Mouse (Mus musculus) midbrain, embryonic 14.5 days (tissue): Measurements from ENCODE around the gene Usp13. TPM values are rescaled to one million over a fixed set of nuclear protein-coding genes. Genes with fewer than 3 reads are reported as not detected.

Source experiments
- ATAC-seq: fragments of 200-750 bp; cut with Nextera tagmentation; 2 replicates; pipeline ENCODE4 v1.8.0; 2017; ENCODE audit warnings: moderate number of reproducible peaks, moderate library complexity; ENCODE audit not compliant: low FRiP score, low TSS enrichment
- DNase-seq: peaks from one replicate; pipeline ENCODE4 v3.0.0-alpha.2; 2015
- H3K27ac ChIP-seq: fragments of 300-500 bp; sonication (generic); replicated peaks from 2 replicates; pipeline ENCODE4 v1.5.1; 2014; ENCODE audit warnings: mild to moderate bottlenecking, low read depth, low read length, moderate library complexity
- H3K27me3 ChIP-seq: fragments of 300-500 bp; sonication (generic); 2 replicates; pipeline ENCODE4 v1.6.1; 2014; ENCODE audit warnings: low read length, control low read depth, mixed read lengths; ENCODE audit not compliant: control insufficient read depth, insufficient read depth
- H3K36me3 ChIP-seq: fragments of 300-500 bp; sonication (generic); 2 replicates; pipeline ENCODE4 v1.6.1; 2014; ENCODE audit warnings: low read length, control low read depth; ENCODE audit not compliant: control insufficient read depth, insufficient read depth
- H3K4me1 ChIP-seq: fragments of 300-500 bp; sonication (generic); 2 replicates; pipeline ENCODE4 v1.6.1; 2014; ENCODE audit warnings: mild to moderate bottlenecking, antibody characterized with exemption, low read length, control low read depth; ENCODE audit not compliant: control insufficient read depth, insufficient read depth
- H3K4me2 ChIP-seq: fragments of 300-500 bp; sonication (generic); 2 replicates; pipeline ENCODE4 v1.6.1; 2014; ENCODE audit warnings: mild to moderate bottlenecking, low read length, moderate library complexity
- H3K4me3 ChIP-seq: fragments of 300-500 bp; sonication (generic); replicated peaks from 2 replicates; pipeline ENCODE4 v1.5.1; 2014; ENCODE audit warnings: low read depth, low read length
- H3K9ac ChIP-seq: fragments of 300-500 bp; sonication (generic); replicated peaks from 2 replicates; pipeline ENCODE4 v1.6.1; 2014; ENCODE audit warnings: mild to moderate bottlenecking, low read length, moderate library complexity
- H3K9me3 ChIP-seq: fragments of 300-500 bp; sonication (generic); 2 replicates; pipeline ENCODE4 v1.6.1; 2016; ENCODE audit warnings: low read length, control low read depth, mixed read lengths; ENCODE audit not compliant: control insufficient read depth
- WGBS: fragments of 180-500 bp; shearing (Covaris S2); extraction: QIAGEN DNeasy Blood & Tissue Kit; methylation state at CpG from one replicate; pipeline ENCODE4 v1.1.7; 2014; 5-methylcytosine and 5-hydroxymethylcytosine counted together
- polyA plus RNA-seq: library from polyadenylated mRNA; unstranded; fragments of >200 nt; fragmentation: Nextera tagmentation; extraction: Ambion mirVana; gene quantifications from 2 replicates; pipeline ENCODE4 v1.2.1, GENCODE M21; 2014

Usp13 gene
- polyA plus RNA-seq, 1 experiment from 2014 or later, result 12.3 TPM

- ATAC-seq (no peak), DNase-seq (peak; percentile 65)
- 1% methylated on average over 2 of the region's 2 CpGs for WGBS
- no peak overlapping the region for H3K27ac ChIP-seq
- no peak overlapping the region for H3K9ac ChIP-seq
- H3K4me3 ChIP-seq, result no peak overlapping the region
- H3K27me3 ChIP-seq, result no peaks in the 10 kb centered on the region
- H3K36me3 ChIP-seq, result no peaks in the 10 kb centered on the region
- H3K9me3 ChIP-seq, result no peaks in the 10 kb centered on the region
- no peaks in the 10 kb centered on the region for H3K4me1 ChIP-seq
- H3K4me2 ChIP-seq, result no peak overlapping the region
Observed at GRCm38 (mm10) chr3:32965528-32965927, 148.2 kb downstream of the Usp13 start.

DNA sequence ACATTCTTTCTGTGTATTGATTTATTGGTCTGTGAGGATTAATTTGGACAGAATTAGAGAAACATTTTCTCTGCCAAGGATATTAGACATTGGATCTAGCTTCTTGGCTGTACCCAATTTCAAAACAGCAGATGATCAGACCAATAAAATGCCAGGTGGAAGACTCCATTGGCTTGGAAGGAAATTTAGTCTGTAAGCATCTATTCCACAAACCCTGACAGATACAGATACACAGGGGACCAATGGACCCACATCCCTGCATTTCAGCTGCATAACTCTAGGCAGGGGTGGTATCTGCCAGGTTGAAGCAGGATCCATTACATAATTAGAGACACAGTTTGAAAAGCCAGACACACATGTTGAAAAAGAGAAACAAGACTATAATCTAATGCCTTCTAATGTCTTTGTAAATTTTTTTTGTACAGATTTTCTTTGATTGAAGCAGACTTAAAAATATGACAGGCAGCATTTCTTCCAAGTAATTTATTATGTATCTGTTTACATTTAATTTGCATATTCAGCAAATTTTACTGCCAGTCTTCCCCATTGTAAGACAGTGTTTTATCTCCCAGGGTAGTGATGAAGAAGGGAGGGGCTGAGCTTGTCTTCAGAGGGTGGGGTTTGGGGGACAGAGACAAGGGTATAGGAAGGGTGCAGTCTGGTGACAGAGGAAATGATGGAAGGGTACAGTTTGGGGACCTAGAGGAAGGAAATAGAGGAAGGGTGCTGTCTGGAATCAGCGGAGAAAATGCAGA, 151.5 kb downstream of the Usp13 start:
- H3K9ac ChIP-seq, result no peak overlapping the region
- WGBS, result 96% methylated on average over 1 of the region's 1 CpGs
- no peak overlapping the region for H3K4me2 ChIP-seq
- ATAC-seq, result no peak
- no peak for DNase-seq
- no peak overlapping the region for H3K4me3 ChIP-seq
- H3K9me3 ChIP-seq, result no peaks in the 10 kb centered on the region
- H3K4me1 ChIP-seq, result no peaks in the 10 kb centered on the region
- H3K27ac ChIP-seq, result no peak overlapping the region
- no peaks in the 10 kb centered on the region for H3K27me3 ChIP-seq
- H3K36me3 ChIP-seq, result no peaks in the 10 kb centered on the region

DNA sequence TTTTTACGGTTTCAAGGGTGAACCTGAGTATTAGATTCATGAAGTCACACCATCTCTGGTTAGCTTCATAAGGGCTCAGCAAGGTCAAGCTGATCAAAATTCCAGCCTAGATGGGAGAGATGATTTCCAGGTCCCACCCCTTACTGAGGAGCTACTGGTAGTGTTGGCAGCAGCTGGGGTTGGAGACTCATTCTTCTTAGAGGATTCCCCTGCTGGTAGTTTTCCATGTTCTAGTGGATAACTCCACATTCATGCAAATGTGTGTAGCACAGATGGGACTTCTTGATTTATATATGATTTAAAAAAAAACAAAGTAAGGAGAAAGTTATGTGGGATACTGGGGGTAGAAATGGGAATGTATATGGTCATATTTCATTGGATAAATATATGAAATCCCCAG, 152.9 kb downstream of the Usp13 start:
- 100% methylated on average over 1 of the region's 1 CpGs for WGBS
- H3K4me2 ChIP-seq, result no peak overlapping the region

DNA sequence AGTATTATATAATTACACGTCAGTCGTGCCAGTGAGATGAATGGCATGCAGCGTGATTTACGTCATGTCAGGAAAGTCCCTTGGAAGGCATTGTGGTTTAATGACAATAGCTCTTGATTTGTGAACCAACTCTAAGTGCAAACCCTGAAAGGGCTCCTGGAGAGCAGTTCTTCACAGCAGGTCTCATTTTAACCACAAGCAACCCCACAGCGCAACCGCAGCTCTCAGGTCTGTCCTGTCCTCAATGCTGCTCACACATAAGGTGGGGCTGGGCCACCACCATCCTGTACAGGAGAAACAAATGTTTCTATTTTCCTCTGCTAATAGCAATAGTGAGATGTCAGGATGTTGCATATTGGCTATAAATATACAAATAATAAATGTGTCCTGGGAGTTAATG, 161.9 kb downstream of the Usp13 start:
- H3K9me3 ChIP-seq, result no peaks in the 10 kb centered on the region
- ATAC-seq (no peak), DNase-seq (no peak)
- H3K4me3 ChIP-seq, result no peak overlapping the region
- H3K36me3 ChIP-seq, result no peaks in the 10 kb centered on the region
- no peak overlapping the region for H3K27ac ChIP-seq
- H3K9ac ChIP-seq, result no peak overlapping the region
- no peaks in the 10 kb centered on the region for H3K4me1 ChIP-seq
- 33% methylated on average over 6 of the region's 6 CpGs for WGBS
- H3K4me2 ChIP-seq, result no peak overlapping the region
- H3K27me3 ChIP-seq, result no peaks in the 10 kb centered on the region

More for the DNA sequence above, 152.9 kb downstream of the Usp13 start:
- H3K9ac ChIP-seq, result no peak overlapping the region
- no peak overlapping the region for H3K27ac ChIP-seq
- no peaks in the 10 kb centered on the region for H3K9me3 ChIP-seq
- no peaks in the 10 kb centered on the region for H3K4me1 ChIP-seq
- ATAC-seq, result no peak
- H3K4me3 ChIP-seq, result no peak overlapping the region
- DNase-seq, result no peak
- no peaks in the 10 kb centered on the region for H3K27me3 ChIP-seq
- no peaks in the 10 kb centered on the region for H3K36me3 ChIP-seq

DNA sequence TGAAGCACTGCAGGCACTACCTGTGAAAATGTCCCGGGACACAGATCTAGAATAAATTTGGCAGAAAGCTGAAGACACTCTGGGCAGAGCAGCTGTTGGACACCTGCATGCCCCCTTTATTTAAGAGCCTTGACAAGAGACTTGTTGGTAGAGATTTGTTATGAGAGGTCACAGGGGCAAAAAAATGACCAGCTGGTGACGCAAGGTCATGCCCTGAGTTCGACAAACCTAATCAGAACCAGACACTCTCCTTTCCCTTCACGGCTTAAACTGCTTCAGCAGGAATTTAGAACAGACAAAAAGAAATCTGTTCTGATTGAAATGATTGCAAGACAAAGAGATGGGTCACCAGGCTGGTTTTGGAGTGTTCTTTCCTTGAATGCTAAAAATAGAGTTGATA, 162.6 kb downstream of the Usp13 start:
- no peak overlapping the region for H3K9ac ChIP-seq
- no peaks in the 10 kb centered on the region for H3K9me3 ChIP-seq
- H3K27ac ChIP-seq, result no peak overlapping the region
- no peak overlapping the region for H3K4me3 ChIP-seq
- H3K27me3 ChIP-seq, result no peaks in the 10 kb centered on the region
- H3K36me3 ChIP-seq, result no peaks in the 10 kb centered on the region
- DNase-seq, result no peak
- ATAC-seq, result no peak
- 72% methylated on average over 4 of the region's 4 CpGs for WGBS
- no peak overlapping the region for H3K4me2 ChIP-seq
- H3K4me1 ChIP-seq, result no peaks in the 10 kb centered on the region

DNA sequence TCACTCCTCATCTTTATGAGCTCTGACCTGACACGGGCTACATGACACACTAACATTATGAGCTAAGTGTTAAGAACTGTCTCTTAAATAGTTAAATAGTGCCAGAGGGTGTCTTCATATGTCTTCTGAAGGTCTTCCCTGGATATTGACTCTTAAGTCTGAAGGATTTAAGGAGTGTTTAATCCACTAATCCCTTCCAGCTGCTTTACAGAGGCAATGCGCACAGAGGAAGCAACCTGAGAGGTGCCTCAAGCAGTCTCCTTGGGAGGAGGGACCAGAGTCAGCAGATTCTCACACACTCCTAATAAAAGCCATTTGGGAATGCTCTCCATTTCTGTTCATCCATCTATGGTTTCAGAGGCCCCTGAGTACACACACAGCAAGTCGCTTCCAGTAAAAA, 167.8 kb downstream of the Usp13 start:
- Histone ChIP-seq H3K4me1 (no peaks in the 10 kb centered on the region), H3K4me3 (no peak overlapping the region), H3K27me3 (no peaks in the 10 kb centered on the region), H3K4me2 (no peak overlapping the region), H3K36me3 (no peaks in the 10 kb centered on the region), H3K27ac (no peak overlapping the region), H3K9ac (no peak overlapping the region), H3K9me3 (no peaks in the 10 kb centered on the region)
- ATAC-seq (no peak), DNase-seq (peak; percentile 34)
- WGBS, result 60% methylated on average over 3 of the region's 3 CpGs

Other genes with a start within 250 kb of the Usp13 start
- 75.8 and 81.7 TPM in 2 replicates for gene Gnb4, start 201.0 kb upstream of the Usp13 start, polyA plus RNA-seq
- gene Actl6a, start 111.2 kb upstream of the Usp13 start, polyA plus RNA-seq, result 71.6 and 98.4 TPM in 2 replicates
- 336 and 363 TPM in 2 replicates for gene Ndufb5, start 80.6 kb upstream of the Usp13 start, polyA plus RNA-seq
- 37.0 and 39.0 TPM in 2 replicates for gene Mrpl47, start 79.9 kb upstream of the Usp13 start, polyA plus RNA-seq